Mouse (Mus musculus): ENCODE results near the gene Il31ra.

DNA sequence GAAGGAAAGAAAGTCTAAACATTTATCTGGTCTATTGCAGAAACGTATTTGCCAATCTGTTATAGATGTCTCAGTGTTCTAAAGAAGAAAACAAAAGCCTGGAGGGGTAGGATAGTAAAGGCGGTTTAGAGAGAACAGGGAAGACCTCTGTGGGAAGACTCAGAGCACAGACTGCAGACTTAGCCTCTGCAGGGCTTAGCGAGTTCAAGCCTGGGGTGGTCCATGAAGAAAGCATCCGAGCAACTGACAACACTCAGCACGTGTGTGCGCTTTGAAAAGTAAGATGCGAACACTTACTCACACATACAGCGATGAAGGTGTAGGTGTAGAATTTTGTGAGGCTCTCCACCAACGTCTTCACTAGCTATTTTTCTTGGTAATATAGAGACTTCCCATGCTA is 123.0 kb downstream of the Il31ra start:
- TF ChIP-seq CTCF (IDR thresholded peaks at IDR 0.05; ENCODE audit: low read depth) (no peak), EP300 (IDR thresholded peaks at IDR 0.05; ENCODE audit: low read depth) (no peak)

All from heart, postnatal 0 days (tissue).